Mouse (Mus musculus) heart, embryonic 14.5 days (tissue): Measurements from ENCODE around the gene C1qa. TPM values are rescaled to one million over a fixed set of nuclear protein-coding genes. Genes with fewer than 3 reads are reported as not detected.

Source experiments
- polyA plus RNA-seq: library from polyadenylated mRNA; unstranded; fragments of >200 nt; fragmentation: Nextera tagmentation; extraction: Ambion mirVana; gene quantifications from 2 replicates; pipeline ENCODE4 v1.2.1, GENCODE M21; 2014

C1qa gene
- polyA plus RNA-seq, 1 experiment from 2014 or later, result 26.5 TPM

Other genes starting within 250 kb of the C1qa start
- 1.4 and 1.6 TPM in 2 replicates for gene Ephb2, start 62.8 kb downstream of the C1qa start, polyA plus RNA-seq
- 46.7 and 49.3 TPM in 2 replicates for gene C1qb, start 12.6 kb downstream of the C1qa start, polyA plus RNA-seq
- 26.5 and 28.1 TPM in 2 replicates for gene C1qc, start 5.7 kb downstream of the C1qa start, polyA plus RNA-seq
- gene Epha8, start 58.0 kb upstream of the C1qa start, polyA plus RNA-seq, result not detected in 2 replicates
- 2.3 and 2.9 TPM in 2 replicates for gene Zbtb40, start 150.0 kb upstream of the C1qa start, polyA plus RNA-seq